Mouse (Mus musculus): Measurements from ENCODE around the gene Olfr1467.

Olfr1467 gene

GRCm38 (mm10) chr19:13361936-13362335 is at the start of gene Olfr1467:
Gene Olfr1467 (plus strand): TSS chr19:13362236.
- DNase-seq = no peak

GRCm38 (mm10) chr19:13315441-13315840 is 46.6 kb upstream of the Olfr1467 start, which contains the start of gene Olfr1465:
Gene Olfr1465 (minus strand): TSS chr19:13315541.
- no peak for DNase-seq

- DNase-seq = no peak
Measured at GRCm38 (mm10) chr19:13338562-13338961, 23.5 kb upstream of the Olfr1467 start, which contains the start of gene Olfr1466. Gene Olfr1466 (plus strand): TSS chr19:13338862.

GRCm38 (mm10) chr19:13407549-13407948 is 45.5 kb downstream of the Olfr1467 start, which contains the start of gene Olfr1469:
Gene Olfr1469 (plus strand): TSS chr19:13407849.
- DNase-seq = no peak

All from kidney, postnatal 4 days (tissue).